Mouse (Mus musculus): ENCODE data around the gene Dusp22. TPM values are rescaled to one million over a fixed set of nuclear protein-coding genes. Genes with fewer than 3 reads are reported as not detected.

Dusp22 gene
- total RNA-seq, 2 experiments from 2014 or later: 29.7 to 33.1 TPM

DNA sequence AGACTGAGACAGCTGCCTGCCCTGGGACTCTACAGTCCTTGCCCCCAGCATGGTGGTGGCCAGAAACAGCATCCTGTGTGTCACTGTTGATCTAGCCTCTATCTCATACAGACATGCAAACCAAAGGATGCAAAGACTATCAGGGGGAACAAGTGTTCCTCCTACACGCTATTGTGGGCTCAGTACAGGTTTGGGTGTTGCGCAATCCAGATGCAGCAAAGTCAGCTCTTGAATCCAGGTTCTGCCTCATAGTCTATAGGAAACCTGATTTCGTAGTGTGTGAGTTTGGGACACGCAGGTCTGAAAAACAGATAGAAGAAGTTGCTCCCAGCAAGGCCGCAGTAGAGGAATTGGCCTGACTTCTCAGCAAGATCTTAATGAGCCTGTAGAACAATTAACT lies 42.9 kb downstream of the Dusp22 start:
- H3K4me3 ChIP-seq: no peak overlapping the region
- intact Hi-C loops (cut with DNase I): no loop called here
- no peak for TF ChIP-seq CTCF (IDR thresholded peaks at IDR 0.05)
- no peak for DNase-seq (ENCODE audit: extremely low spot score in 1 of 2, low spot score in 2 of 2)
- no peak overlapping the region for H3K27ac ChIP-seq

DNA sequence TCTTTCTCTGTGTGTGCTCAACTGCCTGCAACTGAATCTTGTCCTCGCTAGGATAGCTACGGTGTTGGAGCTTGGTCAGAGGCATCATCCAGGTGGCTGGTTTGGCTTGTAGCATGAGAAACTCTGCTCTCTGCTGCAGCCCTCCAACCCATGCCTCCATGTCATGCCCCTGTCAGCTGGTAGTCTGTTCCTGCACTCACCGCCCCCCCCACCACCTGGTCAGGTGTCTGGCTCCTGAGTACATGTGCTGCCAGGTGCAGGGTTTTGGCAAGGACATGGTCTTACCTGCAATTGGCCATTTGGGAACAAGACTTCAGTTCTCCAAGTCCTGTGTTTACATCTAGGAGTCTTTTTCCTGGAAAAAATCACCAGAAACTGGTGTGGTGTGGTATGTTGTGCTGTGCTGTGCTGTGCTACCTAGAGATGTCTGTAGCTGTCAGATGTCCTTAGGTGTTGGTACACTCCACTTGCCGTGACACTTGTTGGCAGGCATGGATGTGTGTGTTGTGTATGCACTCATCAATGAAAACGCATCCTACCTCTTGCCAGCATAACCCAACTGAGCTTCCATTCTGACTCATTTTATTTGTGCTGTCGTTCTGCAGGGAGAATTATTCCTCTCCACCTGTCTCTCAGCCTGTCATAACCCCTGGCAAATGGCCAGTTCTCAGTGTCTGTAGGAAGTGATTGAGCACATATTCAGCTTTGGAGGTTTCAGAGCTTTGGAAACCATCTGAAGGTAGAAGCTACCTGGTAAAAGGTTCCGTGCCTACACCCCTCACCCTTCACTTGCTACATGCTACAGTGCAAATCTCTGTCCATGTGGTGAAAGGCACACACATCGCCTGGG lies 44.7 kb downstream of the Dusp22 start:
- DNase-seq (ENCODE audit: extremely low spot score in 1 of 2, low spot score in 2 of 2): no peak
- intact Hi-C loops (cut with DNase I): no loop called here
- Histone ChIP-seq H3K27ac (no peak overlapping the region), H3K4me3 (no peak overlapping the region)
- no peak for TF ChIP-seq CTCF (IDR thresholded peaks at IDR 0.05)

DNA sequence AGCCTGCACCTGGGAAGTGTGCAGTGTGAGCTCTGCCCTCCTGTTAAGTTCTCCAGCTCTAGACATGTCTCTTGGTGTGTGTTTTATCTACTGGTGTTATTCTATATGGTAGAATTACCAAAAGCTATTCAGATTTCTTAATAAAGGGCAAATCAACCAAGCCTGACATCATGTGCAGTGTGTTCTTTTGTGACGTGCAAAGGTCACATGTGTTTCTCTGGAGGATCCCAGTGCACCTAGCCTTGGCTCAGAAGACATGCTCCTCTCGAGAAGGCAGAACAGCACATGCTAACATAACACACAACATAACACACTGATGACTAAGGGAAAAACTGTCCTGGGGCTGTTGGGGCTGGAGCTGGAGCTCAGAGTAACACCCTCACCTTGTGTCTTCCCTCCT lies 51.3 kb downstream of the Dusp22 start:
- no peak overlapping the region for H3K4me3 ChIP-seq
- intact Hi-C loops (cut with DNase I): no loop called here
- no peak overlapping the region for H3K27ac ChIP-seq
- TF ChIP-seq CTCF (IDR thresholded peaks at IDR 0.05): no peak
- no peak for DNase-seq (ENCODE audit: extremely low spot score in 1 of 2, low spot score in 2 of 2)

DNA sequence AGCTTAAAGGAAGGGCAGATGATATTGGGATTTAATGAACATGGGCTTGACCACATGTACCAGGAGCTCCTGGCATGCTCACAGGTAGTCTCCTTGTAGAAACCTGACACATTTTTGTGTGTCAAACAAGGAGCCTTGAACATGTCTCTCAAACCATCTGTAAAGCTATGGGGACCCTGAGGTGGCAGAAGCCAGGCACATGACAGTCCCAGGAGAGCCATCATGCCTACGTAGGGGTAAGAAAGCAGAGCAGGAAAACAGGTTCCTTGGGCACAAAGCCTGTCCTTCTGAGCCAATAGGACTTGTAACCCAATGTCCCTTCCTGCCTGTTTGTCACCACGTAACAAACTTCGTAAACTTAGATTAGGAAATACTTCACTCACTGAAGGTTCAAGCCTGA lies 51.9 kb downstream of the Dusp22 start:
- intact Hi-C loops (cut with DNase I): no loop called here
- Histone ChIP-seq H3K27ac (no peak overlapping the region), H3K4me3 (no peak overlapping the region)
- DNase-seq (ENCODE audit: extremely low spot score in 1 of 2, low spot score in 2 of 2): no peak
- no peak for TF ChIP-seq CTCF (IDR thresholded peaks at IDR 0.05)

DNA sequence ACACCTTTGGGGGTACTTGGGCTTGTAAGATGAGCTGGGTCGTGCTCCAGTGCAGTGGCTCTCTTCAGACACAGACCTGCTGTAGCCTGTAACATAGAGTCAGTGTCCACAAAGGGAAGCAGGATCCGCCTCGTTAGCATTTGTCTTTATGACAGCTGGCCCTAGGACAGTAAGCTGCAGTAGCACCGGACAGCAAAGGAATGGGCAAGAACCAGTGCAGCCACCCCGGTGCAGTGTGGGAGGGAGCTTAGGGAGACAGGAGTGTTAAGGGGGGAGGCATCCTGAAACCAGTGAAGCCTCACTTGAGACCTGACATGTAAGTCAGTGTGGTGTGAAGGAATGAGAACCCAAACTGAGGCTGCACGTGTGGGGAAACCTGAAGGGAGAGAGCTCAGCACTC lies 52.5 kb downstream of the Dusp22 start:
- intact Hi-C loops (cut with DNase I): no loop called here
- H3K27ac ChIP-seq: no peak overlapping the region
- DNase-seq (ENCODE audit: extremely low spot score in 1 of 2, low spot score in 2 of 2): no peak
- no peak for TF ChIP-seq CTCF (IDR thresholded peaks at IDR 0.05)
- no peak overlapping the region for H3K4me3 ChIP-seq

DNA sequence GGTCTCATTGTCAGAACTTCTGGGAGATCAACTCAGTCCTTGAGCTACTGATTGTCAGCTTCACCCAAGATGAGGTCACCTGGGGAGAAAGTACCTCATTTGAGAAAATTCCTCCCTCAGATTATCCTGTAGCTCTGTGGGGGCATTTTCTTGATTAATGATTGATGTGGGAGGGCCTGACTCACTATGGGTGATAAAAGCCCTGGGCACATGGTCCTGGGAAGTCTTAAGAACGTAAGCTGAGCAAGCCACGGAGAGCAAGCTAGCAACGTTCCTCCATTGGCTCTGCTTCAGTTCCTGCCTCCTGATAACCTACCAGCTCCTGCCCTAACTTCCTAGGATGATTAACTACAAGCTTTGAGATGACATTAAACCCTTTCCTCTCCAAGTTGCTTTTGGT lies 53.8 kb downstream of the Dusp22 start:
- Histone ChIP-seq H3K27ac (no peak overlapping the region), H3K4me3 (no peak overlapping the region)
- no peak for DNase-seq (ENCODE audit: extremely low spot score in 1 of 2, low spot score in 2 of 2)
- TF ChIP-seq CTCF (IDR thresholded peaks at IDR 0.05): no peak
- intact Hi-C loops (cut with DNase I): no loop called here

DNA sequence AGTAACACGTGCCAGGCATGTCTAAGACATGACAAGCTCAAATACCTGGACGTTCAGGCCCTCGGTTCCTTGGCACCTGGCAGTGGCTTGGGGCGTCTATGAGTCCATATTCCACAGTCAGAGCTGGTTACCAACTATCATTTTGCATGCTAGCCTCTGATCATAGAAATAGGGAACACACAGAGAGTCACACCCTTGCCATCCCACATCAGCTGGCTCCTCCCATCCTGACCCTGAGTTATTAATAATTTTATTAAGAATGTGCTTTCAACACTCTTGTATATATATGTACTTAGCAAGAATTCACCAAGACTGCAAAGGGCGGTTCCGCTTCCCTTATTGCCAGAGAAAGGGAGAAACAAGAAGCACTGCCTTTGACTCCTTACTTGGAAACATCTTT lies 54.8 kb downstream of the Dusp22 start:
- Histone ChIP-seq H3K4me3 (no peak overlapping the region), H3K27ac (no peak overlapping the region)
- no peak for DNase-seq (ENCODE audit: extremely low spot score in 1 of 2, low spot score in 2 of 2)
- TF ChIP-seq CTCF (IDR thresholded peaks at IDR 0.05): no peak
- intact Hi-C loops (cut with DNase I): no loop called here

DNA sequence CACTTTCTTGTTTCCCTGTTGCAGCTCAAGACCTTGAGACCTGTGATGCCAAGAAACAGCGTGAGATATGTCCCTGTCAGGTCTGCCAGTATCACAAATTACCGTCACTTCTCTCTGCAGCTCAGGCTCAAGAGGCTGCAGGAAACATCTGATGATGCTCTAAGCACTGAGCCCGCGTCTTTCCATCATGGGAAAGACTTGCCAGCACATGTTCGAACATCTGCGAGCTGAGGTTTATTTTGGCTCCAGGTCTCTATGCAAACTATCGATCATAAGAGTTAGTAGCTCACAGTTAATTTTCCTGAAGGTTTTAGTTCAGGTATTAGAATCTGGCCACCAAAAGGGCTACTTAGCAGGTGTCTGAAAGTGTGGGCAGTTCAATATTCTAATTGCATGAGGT lies 55.3 kb downstream of the Dusp22 start:
- no peak for DNase-seq (ENCODE audit: extremely low spot score in 1 of 2, low spot score in 2 of 2)
- Histone ChIP-seq H3K4me3 (no peak overlapping the region), H3K27ac (no peak overlapping the region)
- intact Hi-C loops (cut with DNase I): no loop called here
- TF ChIP-seq CTCF (IDR thresholded peaks at IDR 0.05): no peak

DNA sequence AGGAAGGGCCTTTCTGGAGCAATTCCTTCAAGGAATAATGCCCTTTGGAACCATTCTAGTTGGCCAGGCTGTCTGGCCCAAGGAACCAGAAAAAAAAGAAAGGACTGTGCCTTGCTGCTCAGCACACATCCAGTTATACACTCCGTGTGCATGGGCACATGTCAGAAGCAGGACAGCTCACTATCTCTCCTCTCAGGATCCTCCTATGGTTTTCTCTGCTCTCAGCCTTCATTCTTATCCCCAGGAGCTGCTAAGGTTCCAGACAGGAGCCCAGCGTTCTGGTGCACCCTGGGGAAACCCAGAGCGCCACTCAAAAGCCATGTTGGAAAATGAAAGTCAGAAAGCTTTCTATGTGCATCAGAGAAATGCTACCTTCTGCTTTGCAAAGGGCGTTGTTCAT lies 55.8 kb downstream of the Dusp22 start:
- no peak for TF ChIP-seq CTCF (IDR thresholded peaks at IDR 0.05)
- no peak for DNase-seq (ENCODE audit: extremely low spot score in 1 of 2, low spot score in 2 of 2)
- Histone ChIP-seq H3K27ac (no peak overlapping the region), H3K4me3 (no peak overlapping the region)
- intact Hi-C loops (cut with DNase I): no loop called here

DNA sequence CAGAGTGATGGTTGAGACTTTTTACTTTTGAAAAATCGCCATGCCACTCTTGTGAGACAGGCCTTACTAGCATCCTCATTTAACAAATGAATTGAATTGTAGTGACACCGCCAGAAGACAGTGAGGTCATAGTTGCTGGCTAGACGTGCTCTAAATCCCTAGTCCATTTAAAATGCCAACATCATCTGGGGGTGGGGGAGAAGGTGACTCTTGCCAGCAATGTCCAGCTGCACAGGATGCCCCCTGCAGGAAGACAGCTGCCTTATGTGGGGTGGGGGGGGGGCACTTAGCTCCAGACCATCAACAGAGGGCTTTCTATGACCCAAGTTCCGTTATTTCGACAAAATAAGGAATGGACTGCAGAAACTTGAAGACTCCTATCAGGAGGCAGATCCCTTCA lies 56.8 kb downstream of the Dusp22 start:
- no peak for DNase-seq (ENCODE audit: extremely low spot score in 1 of 2, low spot score in 2 of 2)
- no peak for TF ChIP-seq CTCF (IDR thresholded peaks at IDR 0.05)
- Histone ChIP-seq H3K27ac (no peak overlapping the region), H3K4me3 (no peak overlapping the region)
- intact Hi-C loops (cut with DNase I): no loop called here

DNA sequence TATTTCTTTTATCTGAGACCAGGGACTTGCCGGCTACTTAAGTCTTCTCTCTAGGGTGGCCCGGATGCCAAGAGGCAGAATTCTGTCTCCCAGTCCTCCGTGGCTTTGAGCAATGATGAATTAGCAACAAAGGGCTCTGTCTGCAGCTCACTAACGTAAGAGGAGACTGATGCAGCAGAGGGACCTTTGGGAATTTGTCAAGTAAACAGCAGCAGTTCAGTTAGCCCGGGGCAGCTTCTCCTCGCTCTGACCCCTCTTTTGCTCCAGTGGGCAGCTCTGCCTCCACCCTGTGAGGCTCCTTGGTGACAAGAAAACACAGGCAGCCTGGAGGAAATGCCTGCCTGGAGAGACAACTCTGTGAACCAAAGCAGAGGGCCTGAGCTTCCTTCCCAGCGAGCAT lies 62.8 kb downstream of the Dusp22 start:
- intact Hi-C loops (cut with DNase I): no loop called here
- Histone ChIP-seq H3K4me3 (no peak overlapping the region), H3K27ac (no peak overlapping the region)
- DNase-seq (ENCODE audit: extremely low spot score in 1 of 2, low spot score in 2 of 2): no peak
- no peak for TF ChIP-seq CTCF (IDR thresholded peaks at IDR 0.05)

DNA sequence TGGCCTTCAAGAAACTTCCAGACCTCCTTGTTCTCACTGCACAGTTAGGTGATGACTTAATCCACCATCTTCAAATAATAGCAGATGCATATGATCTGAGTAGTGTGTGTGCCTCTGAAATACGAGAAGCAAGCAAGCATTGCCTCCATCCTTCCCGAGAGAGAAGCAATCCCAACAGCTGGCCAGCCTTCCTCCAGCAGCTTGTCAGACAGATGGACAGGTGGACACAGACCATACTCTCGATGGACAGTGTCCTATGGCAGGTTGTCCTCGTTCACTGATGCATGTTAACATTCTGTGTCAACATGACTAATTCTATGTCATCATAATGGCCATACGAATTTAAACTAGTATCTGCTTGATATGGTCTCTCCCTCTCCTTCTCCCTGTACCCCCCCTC lies 63.5 kb downstream of the Dusp22 start:
- no peak for DNase-seq (ENCODE audit: extremely low spot score in 1 of 2, low spot score in 2 of 2)
- intact Hi-C loops (cut with DNase I): no loop called here
- TF ChIP-seq CTCF (IDR thresholded peaks at IDR 0.05): no peak
- Histone ChIP-seq H3K27ac (no peak overlapping the region), H3K4me3 (no peak overlapping the region)

DNA sequence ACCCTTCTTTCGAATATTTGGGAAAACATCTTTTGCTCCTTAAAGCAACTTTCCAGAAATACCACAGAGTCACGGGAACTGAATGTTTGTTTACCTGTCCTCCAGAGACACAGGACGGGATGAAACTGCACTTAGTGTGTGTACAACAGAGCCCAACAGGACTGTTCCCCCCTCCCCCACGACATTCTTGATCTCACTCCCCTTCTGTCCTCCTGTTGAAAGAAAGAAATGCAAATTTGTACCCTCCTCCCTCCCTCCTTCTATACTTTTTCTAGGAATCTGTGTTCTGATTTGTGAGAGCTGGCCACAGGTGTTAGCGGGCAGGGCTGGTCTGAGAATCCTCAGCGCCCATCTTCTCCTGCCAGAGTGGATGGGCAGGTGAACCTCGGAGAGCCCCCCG lies 64.1 kb downstream of the Dusp22 start:
- no peak overlapping the region for H3K4me3 ChIP-seq
- intact Hi-C loops (cut with DNase I): no loop called here
- DNase-seq (ENCODE audit: extremely low spot score in 1 of 2, low spot score in 2 of 2): no peak
- no peak overlapping the region for H3K27ac ChIP-seq
- TF ChIP-seq CTCF (IDR thresholded peaks at IDR 0.05): no peak

Data from left cerebral cortex, adult 2 months (tissue).